Mouse (Mus musculus) heart, embryonic 16.5 days (tissue): ENCODE results near the gene Gria3. TPM values are rescaled to one million over a fixed set of nuclear protein-coding genes. Genes with fewer than 3 reads are reported as not detected.

Source experiments
- ATAC-seq: fragments of 200-750 bp; cut with Nextera tagmentation; replicated peaks from 2 replicates; pipeline ENCODE4 v1.8.0; 2017; ENCODE audit warnings: moderate number of reproducible peaks; ENCODE audit not compliant: insufficient read depth, low FRiP score; ENCODE audit errors: extremely low read depth
- H3K27ac ChIP-seq: fragments of 300-500 bp; sonication (generic); 2 replicates; pipeline ENCODE4 v1.5.1; 2014; ENCODE audit warnings: mild to moderate bottlenecking, low read length, control low read depth, moderate library complexity
- H3K27me3 ChIP-seq: fragments of 300-500 bp; sonication (generic); 2 replicates; pipeline ENCODE4 v1.6.1; 2014; ENCODE audit warnings: low read length, mixed read lengths; ENCODE audit not compliant: control insufficient read depth, insufficient read depth
- H3K36me3 ChIP-seq: fragments of 300-500 bp; sonication (generic); 2 replicates; pipeline ENCODE4 v1.6.1; 2014; ENCODE audit not compliant: control insufficient read depth, insufficient read depth
- H3K4me1 ChIP-seq: fragments of 300-500 bp; sonication (generic); 2 replicates; pipeline ENCODE4 v1.6.1; 2014; ENCODE audit warnings: low read length, mixed read lengths; ENCODE audit not compliant: control insufficient read depth, insufficient read depth
- H3K4me2 ChIP-seq: fragments of 300-500 bp; sonication (generic); 2 replicates; pipeline ENCODE4 v1.6.1; 2014; ENCODE audit warnings: low read depth, mild to moderate bottlenecking, control low read depth, low read length
- H3K4me3 ChIP-seq: fragments of 300-500 bp; sonication (generic); 2 replicates; pipeline ENCODE4 v1.5.1; 2014; ENCODE audit warnings: mild to moderate bottlenecking, control low read depth, low read length
- H3K9ac ChIP-seq: fragments of 300-500 bp; sonication (generic); 2 replicates; pipeline ENCODE4 v1.6.1; 2014; ENCODE audit warnings: low read length, control low read depth
- H3K9me3 ChIP-seq: fragments of 300-500 bp; sonication (generic); replicated peaks from 2 replicates; pipeline ENCODE4 v1.6.1; 2016; ENCODE audit warnings: low read length; ENCODE audit not compliant: control insufficient read depth
- WGBS: fragments of 180-500 bp; shearing (Covaris S2); extraction: QIAGEN DNeasy Blood & Tissue Kit; methylation state at CpG from one replicate; pipeline ENCODE4 v1.1.7; 2014; 5-methylcytosine and 5-hydroxymethylcytosine counted together
- microRNA-seq: library from miRNA; unstranded; fragments of <30 nt; microRNA quantifications from one replicate; pipeline ENCODE4, GENCODE M21; 2017
- polyA plus RNA-seq: library from polyadenylated mRNA; unstranded; fragments of >200 nt; fragmentation: Nextera tagmentation; extraction: Ambion mirVana; gene quantifications from 2 replicates; pipeline ENCODE4 v1.2.1, GENCODE M21; 2015

Gene Gria3
- polyA plus RNA-seq, 1 experiment from 2014 or later = 6.5 TPM

- no peak overlapping the region for H3K27ac ChIP-seq
- no peak for ATAC-seq
- H3K4me3 ChIP-seq = no peak overlapping the region
- no peak overlapping the region for H3K4me2 ChIP-seq
- no peaks in the 10 kb centered on the region for H3K4me1 ChIP-seq
- no peaks in the 10 kb centered on the region for H3K27me3 ChIP-seq
- no peak overlapping the region for H3K9ac ChIP-seq
- H3K9me3 ChIP-seq = no peaks in the 10 kb centered on the region
- no peaks in the 10 kb centered on the region for H3K36me3 ChIP-seq
- WGBS = 83% methylated on average over 1 of the region's 1 CpGs
These were observed 216.3 kb downstream of the Gria3 start for GRCm38 (mm10) chrX:41616928-41617327.

- H3K27me3 ChIP-seq = no peaks in the 10 kb centered on the region
- no peak overlapping the region for H3K9ac ChIP-seq
- H3K9me3 ChIP-seq = no peaks in the 10 kb centered on the region
- H3K4me2 ChIP-seq = no peak overlapping the region
- no peaks in the 10 kb centered on the region for H3K36me3 ChIP-seq
- WGBS = 86% methylated on average over 2 of the region's 2 CpGs
- no peaks in the 10 kb centered on the region for H3K4me1 ChIP-seq
- ATAC-seq = no peak
- H3K27ac ChIP-seq = no peak overlapping the region
- H3K4me3 ChIP-seq = no peak overlapping the region
These were observed 217.7 kb downstream of the Gria3 start for GRCm38 (mm10) chrX:41618396-41618795.

DNA sequence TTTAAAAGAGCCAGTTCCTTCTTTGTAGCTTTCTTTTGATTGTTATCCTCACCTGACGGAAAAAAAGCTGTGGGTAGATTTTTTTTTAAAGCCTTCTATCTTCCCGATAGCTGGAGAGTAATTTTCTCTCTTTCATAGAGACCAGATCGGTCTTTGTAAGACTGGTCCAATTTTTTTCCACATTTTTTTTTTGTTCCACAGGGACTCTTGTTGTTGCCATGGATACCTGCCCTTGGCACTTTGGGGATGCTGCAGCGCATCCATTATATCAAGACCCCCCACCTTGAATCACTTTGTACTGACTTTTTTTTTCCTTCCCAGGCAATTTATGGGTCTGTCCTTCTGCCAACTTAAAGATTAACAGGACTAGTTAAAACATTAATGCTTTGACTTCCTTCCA is 232.9 kb downstream of the Gria3 start:
- no peaks in the 10 kb centered on the region for H3K9me3 ChIP-seq
- 89% methylated on average over 4 of the region's 4 CpGs for WGBS
- no peaks in the 10 kb centered on the region for H3K27me3 ChIP-seq
- H3K36me3 ChIP-seq = no peaks in the 10 kb centered on the region
- H3K9ac ChIP-seq = no peak overlapping the region
- no peak overlapping the region for H3K4me2 ChIP-seq
- H3K4me3 ChIP-seq = no peak overlapping the region
- ATAC-seq = no peak
- no peaks in the 10 kb centered on the region for H3K4me1 ChIP-seq
- H3K27ac ChIP-seq = no peak overlapping the region

DNA sequence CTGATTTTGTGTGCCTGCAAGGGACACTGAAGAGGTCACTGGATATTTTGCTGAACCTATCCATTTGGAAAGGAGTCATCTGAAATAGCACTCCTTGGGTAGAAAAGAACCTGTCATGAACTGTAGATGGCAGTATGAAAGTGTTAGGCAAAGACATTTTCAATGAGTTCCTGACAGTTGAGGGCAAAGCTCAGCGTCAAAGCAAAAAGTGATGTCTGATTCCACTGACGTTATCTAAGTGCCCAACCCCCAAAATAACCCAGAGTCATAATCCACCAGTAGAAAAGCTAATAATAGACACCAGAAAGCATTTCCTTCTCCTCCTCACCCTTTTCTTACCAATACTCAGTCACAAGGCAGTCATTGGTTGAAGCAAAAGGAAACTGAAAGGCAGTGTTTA is 244.3 kb downstream of the Gria3 start:
- no peak for ATAC-seq
- Histone ChIP-seq H3K36me3 (no peaks in the 10 kb centered on the region), H3K27me3 (no peaks in the 10 kb centered on the region), H3K9me3 (no peaks in the 10 kb centered on the region), H3K27ac (no peak overlapping the region), H3K4me3 (no peak overlapping the region), H3K4me2 (no peak overlapping the region), H3K4me1 (no peaks in the 10 kb centered on the region), H3K9ac (no peak overlapping the region)
- 28% methylated on average over 2 of the region's 2 CpGs for WGBS

GRCm38 (mm10) chrX:41657791-41658190 is 257.1 kb downstream of the Gria3 start:
- H3K4me1 ChIP-seq = no peaks in the 10 kb centered on the region
- no peak overlapping the region for H3K4me3 ChIP-seq
- no peak overlapping the region for H3K9ac ChIP-seq
- H3K27me3 ChIP-seq = no peaks in the 10 kb centered on the region
- H3K9me3 ChIP-seq = no peaks in the 10 kb centered on the region
- 61% methylated on average over 4 of the region's 4 CpGs for WGBS
- no peak for ATAC-seq
- H3K4me2 ChIP-seq = no peak overlapping the region
- no peaks in the 10 kb centered on the region for H3K36me3 ChIP-seq
- no peak overlapping the region for H3K27ac ChIP-seq

DNA sequence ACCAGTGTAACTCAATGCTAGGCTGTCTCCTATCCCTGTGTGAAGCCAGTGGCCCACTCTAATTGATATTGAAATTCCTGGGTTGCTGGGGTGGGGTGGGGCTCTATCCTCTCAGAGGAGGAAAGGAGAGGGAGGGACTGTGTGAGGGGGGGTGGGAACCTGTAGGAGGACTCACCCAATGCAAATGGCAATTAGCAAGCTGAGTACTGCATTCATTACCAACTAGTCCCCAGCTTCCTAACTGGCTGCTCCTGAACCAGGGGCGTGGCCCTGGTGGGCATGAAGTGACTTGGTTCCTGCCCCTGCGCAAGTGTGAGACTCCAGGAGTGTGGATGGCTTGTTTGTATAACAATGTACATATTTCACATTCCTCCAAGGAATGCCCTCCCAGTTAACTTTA is 288.2 kb downstream of the Gria3 start:
- H3K36me3 ChIP-seq = no peaks in the 10 kb centered on the region
- no peak overlapping the region for H3K9ac ChIP-seq
- no peaks in the 10 kb centered on the region for H3K9me3 ChIP-seq
- WGBS = 45% methylated on average over 2 of the region's 2 CpGs
- ATAC-seq = no peak
- no peaks in the 10 kb centered on the region for H3K4me1 ChIP-seq
- no peak overlapping the region for H3K4me2 ChIP-seq
- H3K27ac ChIP-seq = no peak overlapping the region
- no peak overlapping the region for H3K4me3 ChIP-seq
- no peaks in the 10 kb centered on the region for H3K27me3 ChIP-seq

DNA sequence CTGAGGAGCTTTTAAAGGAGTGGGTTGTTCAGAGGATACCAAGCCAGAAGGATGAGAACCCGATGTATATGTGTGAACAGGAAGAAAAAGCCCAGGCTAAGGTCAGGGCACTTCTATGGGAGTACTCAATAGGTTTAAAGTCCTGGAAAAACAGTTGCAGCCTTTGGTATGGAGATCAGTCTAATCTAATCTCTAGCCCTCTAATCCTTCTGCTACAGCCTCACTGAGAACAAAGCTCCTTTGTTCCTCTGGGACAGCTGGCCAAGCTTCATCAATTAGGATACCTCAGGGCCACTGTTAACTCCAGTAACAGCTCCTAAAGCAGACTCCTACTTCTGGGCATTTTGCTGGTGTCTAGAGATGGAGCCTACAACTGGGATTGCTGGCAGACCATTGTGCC is 291.4 kb downstream of the Gria3 start:
- ATAC-seq = no peak
- WGBS = 18% methylated on average over 1 of the region's 1 CpGs
- H3K4me3 ChIP-seq = no peak overlapping the region
- H3K4me2 ChIP-seq = no peak overlapping the region
- no peaks in the 10 kb centered on the region for H3K4me1 ChIP-seq
- no peaks in the 10 kb centered on the region for H3K36me3 ChIP-seq
- no peak overlapping the region for H3K27ac ChIP-seq
- no peaks in the 10 kb centered on the region for H3K9me3 ChIP-seq
- no peak overlapping the region for H3K9ac ChIP-seq
- no peaks in the 10 kb centered on the region for H3K27me3 ChIP-seq

Small RNAs within 50 kb of the gene (microRNA-seq; reads per million reads assigned to microRNA genes)
- gene Gm22413 = not detected
